Mouse (Mus musculus) cerebellum, adult 2 months (tissue): ENCODE results near the gene Col6a6. TPM values are rescaled to one million over a fixed set of nuclear protein-coding genes. Genes with fewer than 3 reads are reported as not detected.
A peak's percentile ranks its signal among the peaks of the same experiment; 100 is the strongest.

Experiments
- DNase-seq, 2 experiments: peaks; one replicate each; pipeline ENCODE4 v3.0.0; 2021
- H3K27ac ChIP-seq: fragments of 200-500 bp; 2 replicates; pipeline ENCODE4 v1.5.1; 2012; ENCODE audit warnings: low read length, control low read depth, inconsistent platforms; ENCODE audit not compliant: insufficient read depth
- H3K27me3 ChIP-seq: fragments of 200-500 bp; 2 replicates; pipeline ENCODE4 v1.6.1; 2012; ENCODE audit warnings: inconsistent platforms, mild to moderate bottlenecking, low read length, moderate library complexity; ENCODE audit not compliant: control insufficient read depth, insufficient read depth
- H3K4me1 ChIP-seq: fragments of 200-500 bp; 2 replicates; pipeline ENCODE4 v1.6.1; 2011; ENCODE audit warnings: low read length; ENCODE audit not compliant: control insufficient read depth, insufficient read depth
- H3K4me3 ChIP-seq: fragments of 200-500 bp; replicated peaks from 2 replicates; pipeline ENCODE3; 2011; ENCODE audit warnings: mild to moderate bottlenecking, low read depth, low read length, control low read depth; ENCODE audit not compliant: insufficient read depth
- CTCF ChIP-seq: fragments of 200-500 bp; IDR thresholded peaks from 2 replicates; pipeline ENCODE4 v1.5.1; 2011; ENCODE audit warnings: low read depth, mild to moderate bottlenecking, control low read depth, low read length, moderate library complexity, borderline replicate concordance; ENCODE audit not compliant: insufficient read depth
- POLR2A ChIP-seq: fragments of 200-500 bp; IDR thresholded peaks from 2 replicates; pipeline ENCODE4 v1.6.1; 2011; ENCODE audit warnings: low read length, control low read depth, borderline replicate concordance; ENCODE audit not compliant: insufficient read depth
- WGBS: fragments of 180-500 bp; shearing (Covaris S2); methylation state at CpG from one replicate; pipeline ENCODE4 v1.1.7; 2018; 5-methylcytosine and 5-hydroxymethylcytosine counted together
- polyA plus RNA-seq: library from polyadenylated mRNA; depleted of rRNA; stranded (reverse); fragments of >200 nt; gene quantifications from 2 replicates; pipeline ENCODE4 v1.2.3, GENCODE M21; 2012

Col6a6 gene
- polyA plus RNA-seq, 1 experiment, result 0.11 TPM

DNA sequence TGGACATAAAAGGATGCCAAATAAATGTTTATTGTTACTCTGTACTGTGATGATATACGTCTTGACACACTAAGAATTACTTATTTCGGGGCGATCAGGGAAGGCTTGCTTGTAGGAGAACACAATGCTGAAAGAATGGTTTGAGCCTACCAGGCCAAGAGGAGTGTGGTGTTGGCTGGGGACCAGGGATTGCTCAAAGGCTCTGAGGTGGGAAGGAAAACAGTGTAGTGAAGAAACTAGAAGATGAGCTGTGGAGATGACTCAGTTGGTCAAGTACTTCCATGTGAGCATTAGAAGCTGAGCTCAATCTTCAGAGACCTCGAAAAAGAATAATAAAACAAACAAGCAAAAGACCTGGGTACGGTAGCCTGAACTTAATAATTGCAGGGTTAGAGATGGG lies 13.5 kb downstream of the Col6a6 start:
- TF ChIP-seq POLR2A, result no peak
- no peak for TF ChIP-seq CTCF
- H3K4me3 ChIP-seq, result no peak overlapping the region
- 82% methylated on average over 5 of the region's 5 CpGs for WGBS
- no peaks in the 10 kb centered on the region for H3K4me1 ChIP-seq
- H3K27me3 ChIP-seq, result no peaks in the 10 kb centered on the region; the same call in 1 of the 2 replicates
- DNase-seq, result no peak
- H3K27ac ChIP-seq, result no peak overlapping the region

DNA sequence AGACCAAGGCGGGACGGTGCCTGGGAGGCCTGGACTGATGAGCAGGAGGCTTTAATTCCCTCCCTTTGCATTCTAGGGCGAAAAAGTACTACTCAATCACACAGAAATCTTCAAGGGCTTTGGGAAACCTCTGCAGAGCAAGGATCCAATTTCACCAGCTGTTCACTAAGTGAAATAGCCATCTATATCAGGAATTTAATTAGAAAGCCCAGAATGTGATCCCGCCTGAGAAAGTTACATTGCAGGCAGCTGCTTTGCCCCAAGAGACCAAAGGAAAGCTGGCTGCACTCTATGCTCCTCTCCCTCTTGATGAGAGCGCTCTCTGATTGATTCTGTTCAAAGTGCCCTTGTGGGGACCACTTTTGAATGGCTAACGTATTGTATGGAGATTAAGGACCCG lies 16.5 kb downstream of the Col6a6 start:
- TF ChIP-seq CTCF (no peak), POLR2A (no peak)
- WGBS, result 76% methylated on average over 7 of the region's 7 CpGs
- no peak overlapping the region for H3K27ac ChIP-seq
- no peaks in the 10 kb centered on the region for H3K4me1 ChIP-seq
- DNase-seq, result no peak
- no peaks in the 10 kb centered on the region for H3K27me3 ChIP-seq
- no peak overlapping the region for H3K4me3 ChIP-seq

DNA sequence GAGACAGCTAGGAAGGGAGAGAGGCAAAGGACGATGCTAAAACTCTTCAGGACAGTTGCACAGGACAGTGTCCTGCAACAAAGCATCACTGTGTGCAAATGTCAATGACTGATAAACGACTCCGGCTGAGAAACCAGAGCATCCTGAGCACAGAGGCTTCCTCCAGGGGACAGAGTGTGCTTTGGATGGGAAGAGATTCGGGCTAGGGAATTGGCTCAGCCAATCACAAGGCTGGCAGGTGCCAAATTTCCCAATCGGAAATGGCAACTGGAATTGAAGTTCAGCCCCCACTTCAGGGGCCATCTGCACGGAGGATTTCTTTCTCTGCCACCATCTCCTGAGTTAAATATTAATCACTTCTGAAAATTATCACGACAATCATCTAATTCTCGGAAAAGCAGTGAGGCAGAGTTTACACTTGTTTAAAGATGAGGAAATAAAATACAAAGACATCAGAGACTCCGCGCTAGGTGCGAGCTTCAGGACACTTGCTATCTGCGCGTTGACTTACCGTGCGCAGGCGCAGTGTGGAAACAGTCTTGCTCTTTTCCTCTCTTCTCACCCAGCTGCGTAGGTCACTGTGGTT lies 18.9 kb downstream of the Col6a6 start:
- Histone ChIP-seq H3K27ac (no peak overlapping the region), H3K27me3 (no peaks in the 10 kb centered on the region), H3K4me3 (no peak overlapping the region), H3K4me1 (no peaks in the 10 kb centered on the region)
- TF ChIP-seq CTCF, result no peak
- no peak for TF ChIP-seq POLR2A
- 77% methylated on average over 17 of the region's 17 CpGs for WGBS
- no peak for DNase-seq

DNA sequence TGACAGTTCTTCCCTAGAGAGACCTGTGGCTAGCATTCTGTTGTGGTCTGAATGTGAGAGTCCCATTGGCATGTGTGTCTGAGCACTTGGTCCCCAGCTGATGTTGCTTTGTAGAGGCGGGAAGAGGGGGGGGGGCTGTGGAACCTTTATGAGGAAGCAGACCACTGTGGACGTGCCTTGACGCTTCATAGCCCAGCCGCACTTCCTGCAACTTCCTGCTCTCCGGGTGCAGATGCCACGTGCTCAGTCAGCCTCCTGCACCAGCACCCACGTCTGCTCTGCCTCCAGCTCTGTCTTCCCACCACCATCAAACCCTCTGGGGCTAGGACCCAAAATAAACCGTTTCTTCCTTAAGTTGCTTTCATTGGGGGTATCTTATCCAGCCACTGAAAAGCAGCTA lies 24.5 kb downstream of the Col6a6 start:
- no peaks in the 10 kb centered on the region for H3K27me3 ChIP-seq
- TF ChIP-seq POLR2A (no peak), CTCF (no peak)
- H3K4me1 ChIP-seq, result no peaks in the 10 kb centered on the region
- DNase-seq, result no peak
- H3K27ac ChIP-seq, result no peak overlapping the region
- WGBS, result 77% methylated on average over 8 of the region's 8 CpGs
- no peak overlapping the region for H3K4me3 ChIP-seq

DNA sequence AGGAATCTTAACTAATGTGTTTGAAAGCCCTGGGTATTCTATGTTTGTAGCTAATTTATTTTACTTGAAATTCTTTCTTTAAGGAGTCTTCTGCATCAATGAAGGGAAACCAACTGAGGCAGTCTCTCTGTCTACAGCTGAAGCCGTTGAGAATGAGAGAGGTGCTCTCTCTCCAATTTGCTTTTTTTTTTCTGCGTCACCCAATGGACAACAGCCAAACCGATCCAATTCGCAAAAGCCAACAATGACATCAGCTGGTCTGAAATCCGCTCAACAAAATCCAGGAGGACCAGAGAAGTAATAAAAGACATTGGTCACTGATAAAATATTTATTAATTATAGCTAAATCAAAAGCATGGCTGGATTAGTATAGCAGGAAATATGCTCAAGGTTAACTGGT lies 26.5 kb downstream of the Col6a6 start:
- 46% methylated on average over 5 of the region's 5 CpGs for WGBS
- DNase-seq, result no peak
- Histone ChIP-seq H3K27ac (no peak overlapping the region), H3K27me3 (no peaks in the 10 kb centered on the region; the same call in 1 of the 2 replicates), H3K4me3 (no peak overlapping the region), H3K4me1 (no peaks in the 10 kb centered on the region)
- TF ChIP-seq POLR2A (no peak), CTCF (no peak)

DNA sequence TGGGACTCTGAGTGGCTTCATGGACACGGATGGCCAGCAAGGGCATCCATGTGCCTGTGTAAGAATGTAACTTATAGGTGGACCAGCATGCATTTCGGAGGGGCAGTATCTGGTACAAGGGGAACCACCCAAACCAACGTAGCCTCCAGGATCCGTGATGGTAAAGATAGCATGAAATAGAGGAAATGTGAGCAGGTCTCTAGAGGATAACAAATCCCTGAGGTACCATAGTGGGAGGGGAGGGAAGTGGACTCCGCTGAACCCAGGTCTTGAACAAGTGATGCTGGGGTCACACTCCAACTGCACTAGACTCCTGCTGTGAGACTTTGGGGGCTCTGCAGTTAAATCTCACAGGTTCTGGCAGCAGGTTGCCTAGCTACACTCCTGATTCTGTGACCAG lies 27.7 kb downstream of the Col6a6 start:
- H3K4me3 ChIP-seq, result no peak overlapping the region
- H3K4me1 ChIP-seq, result no peaks in the 10 kb centered on the region
- no peak overlapping the region for H3K27ac ChIP-seq
- no peak for DNase-seq
- TF ChIP-seq CTCF (no peak), POLR2A (no peak)
- no peaks in the 10 kb centered on the region; the same call in 1 of the 2 replicates for H3K27me3 ChIP-seq
- 89% methylated on average over 5 of the region's 5 CpGs for WGBS

DNA sequence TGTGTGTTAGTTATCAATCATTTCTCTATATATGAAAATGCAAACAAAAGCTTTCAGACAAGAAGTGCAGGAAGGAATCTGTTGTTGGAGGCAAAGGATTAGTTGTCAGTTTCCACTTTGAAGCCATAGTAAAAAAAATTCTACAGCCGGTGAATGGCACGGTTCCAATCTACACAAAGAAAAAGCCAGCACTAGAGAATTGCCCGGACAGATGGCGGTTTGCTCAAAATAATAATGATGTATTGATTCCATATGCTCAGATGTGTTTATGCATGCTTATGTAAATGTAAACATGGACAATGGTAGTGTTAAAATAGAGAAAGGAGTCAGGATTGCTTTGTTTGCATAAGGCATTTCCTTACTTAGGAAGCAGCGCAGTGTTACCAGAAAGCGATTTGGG lies 31.8 kb downstream of the Col6a6 start:
- peak in 1 of 2 experiments; percentile 10 for DNase-seq
- TF ChIP-seq POLR2A (no peak), CTCF (no peak)
- 31% methylated on average over 6 of the region's 6 CpGs for WGBS
- Histone ChIP-seq H3K27ac (no peak overlapping the region), H3K27me3 (no peaks in the 10 kb centered on the region; the same call in 1 of the 2 replicates), H3K4me1 (no peaks in the 10 kb centered on the region), H3K4me3 (no peak overlapping the region)

DNA sequence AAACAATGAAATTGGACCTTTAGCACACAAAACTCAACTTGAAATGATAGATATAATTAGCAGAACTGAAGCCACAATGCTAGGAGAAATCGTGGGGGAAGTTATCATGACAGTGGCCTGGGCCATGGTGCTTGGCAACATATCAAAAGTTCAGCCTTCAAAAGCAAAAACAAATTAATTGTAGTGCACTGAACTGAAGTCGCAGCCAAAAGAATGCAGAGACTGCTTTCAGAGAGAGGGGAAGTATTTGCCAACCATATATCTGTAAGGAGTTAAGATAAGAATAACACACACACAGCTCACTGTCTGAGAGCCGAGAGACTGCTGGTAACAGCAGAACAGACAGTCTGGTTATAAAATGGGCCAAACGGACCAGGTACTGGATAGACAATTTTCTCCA lies 33.0 kb downstream of the Col6a6 start:
- Histone ChIP-seq H3K4me3 (no peak overlapping the region), H3K4me1 (no peaks in the 10 kb centered on the region), H3K27me3 (no peaks in the 10 kb centered on the region; the same call in 1 of the 2 replicates), H3K27ac (no peak overlapping the region)
- WGBS, result 40% methylated on average over 4 of the region's 4 CpGs
- no peak for TF ChIP-seq CTCF
- no peak for TF ChIP-seq POLR2A
- DNase-seq, result no peak

DNA sequence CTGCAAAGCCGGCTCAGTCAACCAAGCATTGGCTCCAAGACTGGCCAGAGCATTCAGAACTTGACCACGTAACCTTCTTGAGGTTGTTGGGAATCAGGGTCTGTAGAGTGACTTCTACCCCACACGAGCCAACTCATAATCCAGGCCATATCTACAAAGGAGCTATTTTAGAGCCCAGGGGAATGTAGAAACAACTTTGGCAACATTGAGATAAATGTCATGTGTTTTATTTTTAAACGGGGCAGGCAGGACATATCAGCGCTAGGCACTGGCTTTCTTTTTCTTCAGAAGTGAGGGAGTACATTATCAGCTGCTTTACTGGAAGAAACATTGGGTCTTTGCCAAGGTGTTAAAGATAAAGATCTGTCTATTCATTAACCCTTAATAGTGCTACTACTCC lies 36.1 kb downstream of the Col6a6 start:
- WGBS, result 70% methylated on average over 5 of the region's 5 CpGs
- Histone ChIP-seq H3K27me3 (no peaks in the 10 kb centered on the region), H3K27ac (no peak overlapping the region)

More for the DNA sequence above, 36.1 kb downstream of the Col6a6 start:
- no peak overlapping the region for H3K4me3 ChIP-seq
- TF ChIP-seq CTCF (no peak), POLR2A (no peak)
- no peaks in the 10 kb centered on the region for H3K4me1 ChIP-seq
- no peak for DNase-seq
